Mouse (Mus musculus) ES-CJ7 (cell line): ENCODE data around the gene Mtmr14.

Experiments
- DNase-seq: peaks from one replicate; pipeline ENCODE4 v3.0.0; 2011; ENCODE audit warnings: low read depth, low spot score

The Mtmr14 gene

DNA sequence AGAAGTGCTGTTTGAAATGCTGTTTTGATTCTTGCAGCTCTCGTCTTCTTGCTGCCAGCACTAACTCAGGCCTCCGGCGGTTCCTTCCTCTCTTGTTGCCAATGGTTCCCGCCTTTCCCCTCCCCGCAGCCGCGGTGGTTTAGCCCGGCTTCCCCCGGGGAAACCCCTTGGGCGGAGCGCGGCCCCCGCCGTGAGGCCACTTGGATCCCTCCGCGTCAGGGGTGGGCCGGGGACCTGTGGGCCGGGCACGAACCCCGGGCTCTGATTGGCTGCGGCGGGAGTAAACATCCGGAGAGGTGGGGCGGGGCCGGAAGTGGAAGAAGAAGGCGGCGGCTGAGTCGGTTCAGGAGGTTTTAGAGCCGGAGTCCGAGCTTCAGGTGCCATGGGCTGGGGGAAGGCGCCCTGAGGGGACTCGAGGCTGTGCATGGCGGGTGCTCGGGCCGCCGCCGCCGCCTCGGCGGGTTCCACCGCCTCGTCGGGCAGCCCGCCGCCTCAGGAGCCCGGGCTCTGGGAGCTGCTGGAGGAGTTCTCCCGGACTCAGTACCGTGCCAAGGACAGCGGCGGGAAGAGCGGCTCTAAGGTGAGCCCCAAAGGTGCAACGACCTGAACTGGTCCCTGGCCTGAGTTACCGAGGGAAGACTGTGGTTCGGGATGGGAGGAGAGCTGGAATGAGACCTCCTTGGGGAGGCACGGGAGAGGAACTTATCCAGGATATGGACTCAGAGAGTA lies at the start of gene Mtmr14:
Gene Mtmr14, plus strand, starts transcription at position 302 of the 729 bp plus-strand sequence.
- DNase-seq, result peak; percentile 98

GRCm38 (mm10) chr6:113193765-113194460 lies 43.7 kb upstream of the Mtmr14 start:
- DNase-seq, result peak; percentile 71

DNA sequence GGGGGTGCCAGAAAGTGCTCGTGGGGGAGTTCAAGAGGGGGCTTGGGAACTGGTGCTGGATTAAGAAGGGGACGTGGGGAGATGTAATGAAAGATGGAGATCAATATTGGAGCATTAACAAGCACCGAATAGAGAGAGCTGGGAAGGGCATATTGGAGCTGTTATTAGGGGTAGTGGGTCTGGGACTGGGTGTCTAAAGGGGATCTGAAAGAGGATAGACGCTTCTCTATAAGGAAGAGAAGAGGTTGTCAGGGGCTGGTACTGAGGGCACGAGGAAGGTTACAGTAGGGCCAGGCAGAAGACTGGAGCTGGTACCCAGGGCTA lies 43.2 kb upstream of the Mtmr14 start:
- DNase-seq, result no peak

GRCm38 (mm10) chr6:113194841-113195595 lies 42.6 kb upstream of the Mtmr14 start, which contains the start of gene Lhfpl4:
TSS of gene Lhfpl4 (minus strand) at chr6:113195384.
- no peak for DNase-seq

GRCm38 (mm10) chr6:113195596-113195992 lies 42.0 kb upstream of the Mtmr14 start:
- peak; percentile 48 for DNase-seq

GRCm38 (mm10) chr6:113216280-113216679 lies 21.4 kb upstream of the Mtmr14 start:
- DNase-seq, result peak; percentile 72

GRCm38 (mm10) chr6:113225798-113226197 lies 11.8 kb upstream of the Mtmr14 start:
- no peak for DNase-seq

DNA sequence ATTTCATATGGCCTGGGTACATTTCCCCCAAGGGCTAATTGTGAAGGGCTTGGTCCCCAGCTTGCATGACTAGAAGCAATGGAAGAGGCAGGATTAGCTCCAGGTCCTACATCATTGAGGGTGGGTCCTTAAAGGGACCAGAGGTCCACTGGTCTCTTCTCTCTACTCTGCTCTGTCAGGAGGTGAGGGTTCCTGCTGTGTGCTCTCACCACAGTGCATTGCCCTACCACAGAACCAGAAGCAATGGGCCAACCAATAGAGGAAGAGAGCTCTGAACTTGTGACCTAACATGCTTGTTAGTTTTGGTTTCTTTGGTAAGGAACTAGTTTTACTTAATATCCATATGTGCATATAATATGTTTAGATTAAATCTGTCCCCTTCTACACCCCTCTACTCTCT lies 10.9 kb upstream of the Mtmr14 start:
- no peak for DNase-seq

DNA sequence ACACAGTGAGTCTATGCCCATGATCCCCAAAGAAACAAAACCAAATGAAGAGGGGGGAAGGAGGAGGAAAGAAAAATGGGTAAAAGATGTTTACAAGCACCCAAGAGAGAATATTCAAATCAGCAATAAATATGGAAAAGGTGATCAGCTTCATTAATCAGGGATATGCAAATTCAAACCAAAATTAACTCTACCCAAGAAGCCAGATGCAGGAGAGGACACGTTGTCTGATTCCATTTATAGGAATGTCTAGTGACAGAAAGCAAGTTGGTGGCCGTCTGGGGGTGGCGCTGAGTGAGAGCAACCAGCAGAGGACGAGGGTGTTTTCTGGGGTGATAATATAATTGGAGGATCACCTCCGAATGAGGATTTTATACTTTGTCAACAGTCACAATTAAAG lies 2.5 kb upstream of the Mtmr14 start:
- no peak for DNase-seq

- DNase-seq, result no peak
These were observed 799 bp downstream of the Mtmr14 start for GRCm38 (mm10) chr6:113238442-113238841.

- no peak for DNase-seq
These were observed 5.1 kb downstream of the Mtmr14 start for GRCm38 (mm10) chr6:113242753-113243152.

DNA sequence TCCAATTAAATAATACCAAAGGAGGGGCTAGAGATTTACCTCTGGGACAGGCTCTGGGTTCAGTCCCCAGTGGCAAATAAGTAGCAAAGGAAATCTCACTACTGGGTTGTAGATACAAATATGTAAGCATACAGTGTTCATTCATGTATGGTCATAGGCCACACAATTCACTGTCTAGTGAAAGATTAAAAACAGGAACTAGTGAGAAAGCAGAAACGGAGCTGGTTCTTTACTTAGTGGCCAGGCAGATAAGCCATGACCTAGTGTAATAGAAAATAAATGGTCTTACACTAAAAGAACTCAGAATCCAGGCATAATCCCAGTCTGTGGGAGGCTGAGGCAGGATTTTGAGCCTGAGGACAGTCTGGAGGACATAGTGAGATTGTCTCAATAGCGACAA lies 7.9 kb downstream of the Mtmr14 start:
- DNase-seq, result no peak

DNA sequence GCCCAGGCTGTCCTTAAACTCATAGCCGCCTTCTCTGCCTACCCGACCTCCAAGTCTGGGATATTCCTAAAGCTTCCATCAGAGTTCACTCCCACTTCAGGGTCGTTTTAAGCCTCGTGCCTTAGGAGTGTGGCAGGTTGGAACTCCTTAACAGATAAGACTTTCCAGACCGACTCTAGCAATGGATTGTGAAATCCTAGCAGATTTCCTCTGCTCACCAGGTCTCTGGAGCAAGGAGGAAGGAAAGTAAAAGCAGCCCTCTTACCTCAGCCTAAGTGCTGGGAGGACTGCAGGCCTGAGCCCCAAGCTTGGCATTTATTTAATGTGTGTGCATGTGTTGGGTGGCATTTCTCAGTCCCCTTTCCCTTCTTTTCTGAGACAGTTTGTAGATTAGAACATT lies 13.1 kb downstream of the Mtmr14 start:
- DNase-seq, result no peak

DNA sequence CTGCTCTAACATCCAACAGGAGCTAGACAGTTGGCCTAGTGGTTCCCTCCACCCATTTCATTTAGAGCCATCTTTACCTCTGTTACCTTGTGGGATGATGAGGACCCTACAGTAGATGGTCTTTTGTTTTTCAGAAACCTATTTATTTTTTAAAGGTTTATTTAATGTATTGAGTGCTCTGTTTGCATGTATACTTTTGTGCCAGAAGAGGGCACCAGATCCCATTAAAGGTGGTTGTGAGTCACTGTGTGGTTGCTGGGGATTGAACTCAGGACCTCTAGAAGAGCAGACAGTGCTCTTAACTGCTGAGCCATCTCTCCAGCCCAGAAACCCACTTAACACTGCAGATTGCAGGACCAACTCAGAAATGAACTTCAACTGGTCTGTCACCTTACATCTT lies 14.3 kb downstream of the Mtmr14 start:
- DNase-seq, result peak; percentile 34

GRCm38 (mm10) chr6:113254899-113255298 lies 17.3 kb downstream of the Mtmr14 start:
- no peak for DNase-seq

GRCm38 (mm10) chr6:113261174-113261858 lies 23.7 kb downstream of the Mtmr14 start:
- no peak for DNase-seq

- no peak for DNase-seq
These were observed 25.9 kb downstream of the Mtmr14 start for GRCm38 (mm10) chr6:113263531-113263930.

DNA sequence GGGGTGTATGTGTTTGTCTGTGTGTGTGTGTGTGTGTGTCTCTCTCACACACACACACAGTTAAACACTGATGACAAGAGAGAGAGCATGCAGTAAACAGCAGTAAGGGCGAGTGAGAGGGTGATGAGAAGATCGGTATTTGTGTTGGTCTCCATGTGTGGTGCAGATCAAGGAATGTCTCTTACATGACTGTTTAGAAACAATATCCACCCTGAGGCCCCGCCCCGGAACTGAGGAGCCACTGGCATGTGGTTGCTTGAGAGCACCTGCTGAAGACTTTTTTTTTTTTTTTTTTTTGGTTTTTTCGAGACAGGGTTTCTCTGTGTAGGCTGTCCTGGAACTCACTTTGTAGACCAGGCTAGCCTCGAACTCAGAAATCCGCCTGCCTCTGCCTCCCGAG lies 26.8 kb downstream of the Mtmr14 start:
- no peak for DNase-seq

DNA sequence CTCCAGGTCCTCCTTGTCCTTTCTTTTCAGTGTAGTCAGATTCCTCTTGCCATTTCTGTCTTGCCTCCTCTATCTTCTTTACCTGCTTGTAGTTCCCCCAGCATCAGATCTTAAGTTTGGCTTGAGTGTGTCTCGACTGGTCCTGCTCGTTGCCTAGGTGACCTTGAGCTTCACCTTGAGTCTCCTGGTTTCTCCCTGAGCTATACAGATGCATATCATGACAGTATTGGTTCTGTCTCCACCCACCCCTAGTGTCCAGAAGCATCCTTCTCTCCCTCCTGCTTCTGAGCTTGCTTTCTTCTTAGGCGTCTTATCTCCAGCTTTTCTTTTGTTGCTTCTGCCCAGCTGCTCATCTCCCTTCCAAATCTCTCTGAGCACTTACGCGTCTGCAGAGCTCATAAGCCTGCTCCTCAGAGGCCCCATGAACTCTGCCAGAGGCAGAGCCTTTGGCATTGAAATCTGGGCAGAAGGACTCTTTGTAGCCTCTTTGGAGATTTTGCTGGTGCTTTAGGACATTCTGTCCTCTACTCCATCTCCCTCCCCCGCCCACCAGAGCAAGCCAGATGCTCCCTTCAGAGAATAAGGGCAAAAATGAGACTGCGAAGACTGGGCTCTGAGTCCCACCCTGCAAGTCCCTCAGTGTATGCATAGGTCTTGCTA lies 29.5 kb downstream of the Mtmr14 start:
- peak; percentile 89 for DNase-seq

DNA sequence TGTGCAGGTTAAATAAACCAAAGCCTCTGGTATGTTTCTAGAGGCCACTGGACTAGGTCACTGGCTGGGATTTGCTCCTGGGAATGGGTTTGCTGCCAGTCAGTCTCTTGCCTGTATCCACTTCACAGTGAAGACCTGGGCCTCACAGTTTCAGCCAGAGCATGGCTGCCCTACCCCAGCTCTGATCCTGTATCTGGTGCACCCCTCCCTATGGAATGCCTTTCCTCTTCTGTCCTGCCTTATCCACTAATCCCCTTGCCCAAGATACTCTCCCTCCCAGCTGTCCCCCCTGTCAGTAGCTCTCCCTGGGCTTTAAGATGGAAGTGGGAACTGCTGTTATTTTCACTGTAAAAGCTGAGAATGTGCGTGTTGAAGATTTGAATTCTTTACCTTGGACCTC lies 30.3 kb downstream of the Mtmr14 start:
- no peak for DNase-seq

GRCm38 (mm10) chr6:113272365-113272764 lies 34.7 kb downstream of the Mtmr14 start:
- DNase-seq, result no peak
